Mouse (Mus musculus) intestine, embryonic 15.5 days (tissue): ENCODE measurements at regions not wholly inside any gene's neighbourhood (a gene's known extent, or its start where the extent isn't known, plus 50 kb on each side); places are given as distances from the start of the nearest gene placed in this dataset.
A peak's percentile ranks its signal among the peaks of the same experiment; 100 is the strongest.

Source experiments
- ATAC-seq: fragments of 200-750 bp; cut with Nextera tagmentation; 2 replicates; pipeline ENCODE4 v1.8.0; 2017; ENCODE audit warnings: moderate TSS enrichment, moderate library complexity
- H3K27ac ChIP-seq: fragments of 300-500 bp; sonication (generic); 2 replicates; pipeline ENCODE4 v1.5.1; 2015; ENCODE audit warnings: mild to moderate bottlenecking, inconsistent platforms
- H3K27me3 ChIP-seq: fragments of 300-500 bp; sonication (generic); replicated peaks from 2 replicates; pipeline ENCODE4 v1.6.1; 2015; ENCODE audit warnings: inconsistent platforms
- H3K36me3 ChIP-seq: fragments of 300-500 bp; sonication (generic); 2 replicates; pipeline ENCODE4 v1.6.1; 2015; ENCODE audit warnings: inconsistent platforms
- H3K4me1 ChIP-seq: fragments of 300-500 bp; sonication (generic); replicated peaks from 2 replicates; pipeline ENCODE4 v1.6.1; 2015; ENCODE audit warnings: inconsistent platforms
- H3K4me2 ChIP-seq: fragments of 300-500 bp; sonication (generic); replicated peaks from 2 replicates; pipeline ENCODE4 v1.6.1; 2015; ENCODE audit warnings: mild to moderate bottlenecking, inconsistent platforms
- H3K4me3 ChIP-seq: fragments of 300-500 bp; sonication (generic); replicated peaks from 2 replicates; pipeline ENCODE4 v1.5.1; 2015; ENCODE audit warnings: inconsistent platforms
- H3K9ac ChIP-seq: fragments of 300-500 bp; sonication (generic); 2 replicates; pipeline ENCODE4 v1.6.1; 2015; ENCODE audit warnings: inconsistent platforms
- H3K9me3 ChIP-seq: fragments of 300-500 bp; sonication (generic); 2 replicates; pipeline ENCODE4 v1.6.1; 2016; ENCODE audit warnings: inconsistent platforms
- WGBS: fragments of 180-500 bp; shearing (Covaris S2); methylation state at CpG from one replicate; pipeline ENCODE4 v1.1.7; 2015; 5-methylcytosine and 5-hydroxymethylcytosine counted together

DNA sequence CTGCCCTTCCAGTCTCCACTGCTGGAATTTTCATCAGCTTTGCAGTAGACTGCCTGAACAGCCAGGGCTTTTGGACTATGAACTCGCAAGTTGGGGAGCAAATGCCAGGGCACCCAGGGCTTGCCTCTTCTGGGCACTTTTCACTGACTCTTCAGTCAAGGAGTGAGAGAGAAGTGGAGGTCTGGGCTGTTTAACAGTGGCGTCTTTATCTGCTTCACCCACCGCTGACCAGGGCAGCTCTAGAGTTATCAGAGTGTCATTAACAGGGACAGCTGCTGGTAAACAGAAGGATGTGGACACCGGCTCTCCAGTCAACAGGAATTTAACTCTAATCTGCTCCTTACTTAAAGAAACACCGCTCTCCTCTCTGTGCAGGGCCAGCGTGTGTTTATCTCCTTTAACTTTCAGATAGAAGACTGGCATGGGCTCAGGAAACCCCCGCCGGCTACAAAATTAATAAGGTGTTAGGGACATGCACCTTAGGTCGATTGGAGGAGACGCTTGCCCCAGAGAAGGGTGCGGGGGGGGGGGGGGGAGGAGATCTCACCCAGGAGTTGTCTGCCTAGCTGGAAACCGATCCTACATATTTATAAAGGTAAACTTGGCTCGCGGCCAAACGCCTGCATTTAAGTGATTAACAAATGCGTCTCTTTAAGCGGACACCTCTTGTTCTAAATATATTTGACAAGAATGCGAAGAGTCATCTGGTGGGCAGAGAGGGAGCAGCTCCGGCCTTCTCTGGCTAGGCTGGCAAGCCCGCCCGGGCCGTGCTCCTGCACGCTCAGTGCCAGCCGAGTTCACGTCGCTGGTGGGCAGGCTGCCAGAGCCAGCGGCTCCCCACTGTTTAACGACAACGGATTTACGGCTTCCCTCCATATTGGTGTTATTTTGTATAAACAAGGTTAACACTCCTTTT, 258.4 kb upstream of the Nr2f2 start:
- peak overlapping the region; percentile 36; the same call in 1 of the 2 replicates for H3K27ac ChIP-seq
- H3K9ac ChIP-seq = no peak overlapping the region
- H3K27me3 ChIP-seq = no peaks in the 10 kb centered on the region
- H3K4me3 ChIP-seq = peak overlapping the region; percentile 25
- H3K4me2 ChIP-seq = peak overlapping the region; percentile 63
- ATAC-seq = peak; percentile 72
- H3K9me3 ChIP-seq = no peaks in the 10 kb centered on the region
- H3K36me3 ChIP-seq = no peaks in the 10 kb centered on the region
- peaks cover 23% of the 10 kb centered on the region for H3K4me1 ChIP-seq
- 3% methylated on average over 30 of the region's 30 CpGs for WGBS

DNA sequence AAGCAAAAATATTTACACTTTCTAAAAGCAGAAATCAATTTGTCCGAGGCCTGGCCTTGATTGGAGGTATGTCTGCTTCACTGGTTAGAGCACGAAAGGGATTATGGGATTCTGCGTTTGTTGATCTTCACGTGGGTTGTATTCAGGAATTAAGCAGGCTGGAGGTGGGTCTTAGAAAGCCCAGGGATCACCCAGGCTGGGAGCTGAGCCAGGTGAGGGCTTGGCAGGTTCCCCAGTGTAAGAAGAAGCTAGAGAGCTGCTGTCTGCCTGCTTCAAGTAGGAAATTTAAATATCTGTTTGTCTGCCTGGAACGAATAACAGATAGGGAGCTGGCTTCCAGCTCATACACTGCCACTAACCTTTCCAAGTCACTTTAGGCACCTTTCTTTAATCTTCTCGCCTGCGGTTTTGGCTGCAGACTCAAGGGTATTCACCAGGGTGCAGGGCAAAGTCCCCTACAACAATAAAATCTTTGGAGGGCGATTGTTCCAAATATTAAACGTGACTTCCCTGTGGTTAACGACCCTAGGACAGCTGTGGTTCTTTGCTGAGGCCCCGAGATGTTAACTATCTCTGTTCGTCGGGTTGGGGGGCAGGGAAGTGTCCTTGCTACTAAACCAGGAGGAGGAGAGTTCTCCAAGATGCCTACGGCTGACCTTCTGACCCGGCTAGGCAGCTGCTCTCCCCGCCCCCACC, 257.6 kb upstream of the Nr2f2 start:
- peak overlapping the region; percentile 63 for H3K4me2 ChIP-seq
- no peaks in the 10 kb centered on the region for H3K9me3 ChIP-seq
- H3K27me3 ChIP-seq = no peaks in the 10 kb centered on the region
- peak; percentile 39 for ATAC-seq
- H3K27ac ChIP-seq = peak overlapping the region; percentile 36; the same call in 1 of the 2 replicates
- no peak overlapping the region for H3K9ac ChIP-seq
- WGBS = 14% methylated on average over 16 of the region's 16 CpGs
- H3K4me1 ChIP-seq = peaks cover 23% of the 10 kb centered on the region
- no peak overlapping the region for H3K4me3 ChIP-seq
- H3K36me3 ChIP-seq = no peaks in the 10 kb centered on the region

DNA sequence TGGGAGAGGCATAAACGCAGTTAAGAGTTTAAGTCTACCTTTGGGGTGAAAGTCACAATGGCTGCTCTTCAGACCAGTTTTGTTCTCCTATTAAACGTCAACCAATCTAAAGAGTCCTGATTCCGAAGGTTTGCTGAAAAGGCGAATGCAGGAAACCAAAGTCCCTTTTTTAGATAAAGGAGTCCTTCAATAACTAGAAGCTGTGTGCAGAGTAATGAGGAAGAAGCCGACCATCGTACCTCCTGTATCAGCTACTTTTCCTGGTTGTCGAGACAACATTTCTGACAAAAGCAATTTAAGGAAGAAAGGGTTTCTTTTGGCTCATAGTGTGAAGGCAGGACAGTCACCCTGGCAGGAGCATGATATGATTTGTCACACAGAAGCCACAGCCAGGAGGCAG, 252.9 kb upstream of the Nr2f2 start:
- peak; percentile 65 for ATAC-seq
- 67% methylated on average over 7 of the region's 7 CpGs for WGBS

DNA sequence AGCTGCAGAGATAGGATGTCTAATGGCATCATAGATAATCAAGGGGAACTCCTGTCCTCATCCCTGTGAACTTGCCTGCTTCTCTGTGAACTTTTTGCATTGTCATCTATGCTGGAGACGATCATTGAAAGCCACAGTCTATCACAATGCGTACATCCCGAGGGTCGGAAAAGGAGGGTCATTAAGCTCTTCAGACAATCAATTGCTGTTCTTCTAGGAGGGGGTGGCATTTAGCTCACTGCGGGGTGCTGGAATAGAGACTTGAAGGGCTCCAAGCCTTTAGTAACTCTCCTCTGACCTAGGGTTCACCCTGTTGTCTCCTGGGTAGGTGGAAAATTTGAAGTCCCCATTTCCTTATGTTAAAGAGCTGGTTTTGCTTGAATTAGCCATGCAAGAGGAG, 251.7 kb upstream of the Nr2f2 start:
- ATAC-seq = no peak
- 76% methylated on average over 5 of the region's 5 CpGs for WGBS
- Histone ChIP-seq H3K9ac (no peak overlapping the region), H3K36me3 (no peaks in the 10 kb centered on the region), H3K27ac (no peak overlapping the region), H3K4me2 (no peak overlapping the region), H3K4me3 (no peak overlapping the region), H3K4me1 (no peaks in the 10 kb centered on the region), H3K27me3 (no peaks in the 10 kb centered on the region), H3K9me3 (no peaks in the 10 kb centered on the region)

More for the DNA sequence above, 252.9 kb upstream of the Nr2f2 start:
- Histone ChIP-seq H3K9me3 (no peaks in the 10 kb centered on the region), H3K4me2 (no peak overlapping the region), H3K27ac (no peak overlapping the region), H3K36me3 (no peaks in the 10 kb centered on the region), H3K4me1 (peaks cover 7% of the 10 kb centered on the region), H3K9ac (no peak overlapping the region), H3K4me3 (no peak overlapping the region), H3K27me3 (no peaks in the 10 kb centered on the region)

DNA sequence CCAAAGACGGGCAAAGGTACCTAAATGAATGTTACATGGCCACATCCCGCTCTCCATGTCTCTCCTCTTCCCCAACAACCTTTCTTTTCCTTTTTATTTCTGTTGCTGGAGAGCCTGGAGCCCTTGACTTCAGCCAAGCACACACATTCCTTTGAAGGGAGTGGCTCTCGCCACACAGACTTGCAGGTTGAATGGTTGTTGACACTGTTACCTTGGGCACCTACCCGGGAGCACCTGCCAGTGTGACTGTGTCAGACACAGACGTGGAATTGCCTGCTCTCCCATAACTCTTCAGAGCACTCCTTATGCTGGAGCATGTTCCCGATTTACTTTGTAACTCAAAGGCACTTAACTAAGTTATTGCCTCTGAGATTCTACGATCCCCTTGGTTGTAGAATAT, 240.0 kb upstream of the Nr2f2 start:
- Histone ChIP-seq H3K9ac (no peak overlapping the region), H3K4me1 (no peaks in the 10 kb centered on the region)
- 71% methylated on average over 7 of the region's 7 CpGs for WGBS

DNA sequence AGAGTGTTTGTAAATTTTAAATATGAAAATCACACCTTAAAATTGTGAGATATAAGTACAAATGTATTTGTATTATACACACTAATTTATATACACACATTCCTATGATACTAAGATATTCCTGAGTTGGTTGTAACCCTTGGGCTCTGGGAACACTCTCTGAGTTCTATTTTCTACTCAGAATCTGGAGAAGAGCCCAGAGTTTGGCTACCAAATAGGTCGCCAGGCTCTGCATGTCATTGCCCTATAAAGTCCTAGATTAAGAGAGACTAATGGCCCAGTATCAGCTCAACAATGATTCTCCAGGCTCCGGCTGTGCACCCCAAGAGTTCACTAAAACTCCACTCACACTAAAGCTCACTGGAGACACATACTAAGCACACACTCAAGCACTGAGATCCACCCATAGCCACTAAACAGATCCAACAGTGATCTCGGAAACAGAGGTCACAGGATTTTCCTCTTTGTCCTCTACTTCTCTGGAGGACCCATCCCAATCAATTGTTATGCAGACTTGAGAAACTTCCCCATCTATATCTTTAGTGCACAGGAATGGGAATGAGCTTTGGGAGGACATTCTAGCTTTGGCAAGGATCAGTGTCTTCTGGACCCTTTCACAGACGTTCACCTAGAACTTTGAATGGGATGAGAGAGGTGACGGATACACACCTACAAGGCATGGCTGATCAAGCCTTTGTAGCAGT, 238.1 kb upstream of the Nr2f2 start:
- H3K27me3 ChIP-seq = no peaks in the 10 kb centered on the region
- H3K4me2 ChIP-seq = no peak overlapping the region
- no peak overlapping the region for H3K4me3 ChIP-seq
- H3K27ac ChIP-seq = no peak overlapping the region
- no peak for ATAC-seq
- no peaks in the 10 kb centered on the region for H3K36me3 ChIP-seq
- no peaks in the 10 kb centered on the region for H3K4me1 ChIP-seq
- no peaks in the 10 kb centered on the region for H3K9me3 ChIP-seq
- 87% methylated on average over 5 of the region's 5 CpGs for WGBS
- H3K9ac ChIP-seq = no peak overlapping the region

More for the DNA sequence above, 240.0 kb upstream of the Nr2f2 start:
- no peak overlapping the region for H3K4me2 ChIP-seq
- ATAC-seq = peak; percentile 89
- no peaks in the 10 kb centered on the region for H3K36me3 ChIP-seq
- H3K27ac ChIP-seq = no peak overlapping the region
- H3K9me3 ChIP-seq = no peaks in the 10 kb centered on the region
- H3K27me3 ChIP-seq = no peaks in the 10 kb centered on the region
- no peak overlapping the region for H3K4me3 ChIP-seq

DNA sequence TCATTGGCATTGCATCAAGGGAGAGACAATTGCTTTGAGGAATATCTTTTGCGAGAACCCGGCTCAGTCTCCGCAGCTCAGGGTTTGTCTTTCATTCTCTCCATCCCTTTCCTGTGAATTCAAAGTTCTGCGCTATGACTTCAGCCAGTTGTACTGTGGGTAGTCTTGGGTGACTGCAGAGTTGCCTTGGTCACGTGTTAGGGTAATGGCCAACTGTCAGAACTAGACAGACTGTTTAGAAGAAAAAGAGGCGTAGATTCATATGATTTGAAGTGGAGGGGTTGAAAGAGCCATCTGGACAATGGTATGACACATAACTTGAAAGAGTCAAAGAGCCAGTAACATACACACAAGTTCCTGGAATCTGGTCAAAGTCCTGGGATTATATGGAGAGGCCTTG, 226.5 kb upstream of the Nr2f2 start:
- 83% methylated on average over 6 of the region's 6 CpGs for WGBS
- ATAC-seq = no peak
- Histone ChIP-seq H3K27ac (no peak overlapping the region), H3K27me3 (no peaks in the 10 kb centered on the region), H3K4me2 (no peak overlapping the region), H3K9me3 (no peaks in the 10 kb centered on the region), H3K4me1 (0 out of 2 replicates have a peak, but pooled peaks cover 7% of the 10 kb centered on the region), H3K36me3 (no peaks in the 10 kb centered on the region), H3K9ac (no peak overlapping the region), H3K4me3 (no peak overlapping the region)

DNA sequence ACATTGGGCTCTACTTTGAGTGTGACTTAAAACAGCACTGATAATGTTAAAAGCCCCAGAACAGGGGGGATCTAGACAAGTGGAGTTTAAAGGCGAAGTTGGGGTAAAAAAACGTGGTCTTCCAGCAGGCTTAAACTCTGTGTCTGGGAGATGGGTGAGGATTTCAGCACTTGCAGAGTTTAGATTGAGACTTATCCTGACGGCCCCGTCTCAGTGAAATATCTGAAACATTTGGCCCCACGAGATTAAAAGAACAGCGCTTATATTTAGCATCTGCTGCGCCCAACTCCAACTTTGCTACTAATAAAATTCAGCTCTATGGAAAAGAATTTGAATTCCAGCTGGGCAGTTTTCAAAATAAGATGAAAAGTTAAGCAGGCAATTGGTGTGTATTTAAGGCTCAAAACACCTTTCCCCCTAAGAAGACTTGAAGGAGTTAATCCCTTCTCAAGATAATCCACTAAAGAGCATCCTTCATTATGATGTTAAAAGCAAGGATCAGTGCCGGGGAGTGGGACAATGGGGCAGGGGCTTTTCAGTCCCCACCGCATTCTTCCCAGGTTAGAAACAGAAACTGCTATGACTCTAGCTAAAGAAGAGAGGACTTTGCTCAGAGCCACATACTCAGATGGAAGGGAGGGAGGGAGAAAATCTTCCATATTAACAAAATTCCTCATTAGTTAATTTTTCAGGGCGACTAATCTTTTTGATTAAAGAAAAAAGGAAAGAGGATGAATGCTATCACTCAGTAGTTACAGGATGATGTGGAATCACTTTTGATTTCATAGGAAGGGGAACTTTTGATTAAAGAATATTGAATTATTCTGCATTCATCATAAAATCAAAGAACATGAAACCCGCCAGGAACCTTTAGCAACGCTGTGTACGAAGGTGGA, 225.1 kb upstream of the Nr2f2 start:
- WGBS = 46% methylated on average over 13 of the region's 13 CpGs
- no peak overlapping the region for H3K9ac ChIP-seq
- H3K27ac ChIP-seq = no peak overlapping the region
- ATAC-seq = no peak
- H3K36me3 ChIP-seq = no peaks in the 10 kb centered on the region
- no peak overlapping the region for H3K4me3 ChIP-seq
- H3K27me3 ChIP-seq = no peaks in the 10 kb centered on the region
- no peaks in the 10 kb centered on the region for H3K9me3 ChIP-seq
- H3K4me1 ChIP-seq = 0 out of 2 replicates have a peak, but pooled peaks cover 9% of the 10 kb centered on the region
- H3K4me2 ChIP-seq = no peak overlapping the region

DNA sequence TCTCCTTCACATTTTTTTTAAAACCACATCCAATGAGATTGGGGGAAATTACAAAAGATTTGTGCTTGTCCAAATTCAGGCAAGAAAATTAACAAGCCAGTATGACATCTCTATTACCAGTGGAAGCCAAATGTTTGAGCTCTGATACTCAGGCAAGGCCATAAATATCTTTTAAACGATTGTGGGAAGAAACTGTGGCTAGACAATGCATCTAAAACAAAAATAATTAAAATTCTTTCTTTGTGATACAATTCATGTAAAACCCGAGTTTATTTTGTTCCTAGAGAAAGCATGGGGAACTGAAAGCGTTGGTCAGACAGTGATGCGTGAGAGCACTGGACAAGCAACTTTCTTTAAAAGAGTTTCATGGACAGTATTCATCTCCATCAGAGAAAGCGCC, 223.2 kb upstream of the Nr2f2 start:
- H3K27ac ChIP-seq = no peak overlapping the region
- H3K4me3 ChIP-seq = no peak overlapping the region
- H3K36me3 ChIP-seq = no peaks in the 10 kb centered on the region
- no peak overlapping the region for H3K4me2 ChIP-seq
- no peak for ATAC-seq
- no peak overlapping the region for H3K9ac ChIP-seq
- H3K9me3 ChIP-seq = no peaks in the 10 kb centered on the region
- 54% methylated on average over 5 of the region's 5 CpGs for WGBS
- H3K27me3 ChIP-seq = no peaks in the 10 kb centered on the region
- H3K4me1 ChIP-seq = 0 out of 2 replicates have a peak, but pooled peaks cover 9% of the 10 kb centered on the region

DNA sequence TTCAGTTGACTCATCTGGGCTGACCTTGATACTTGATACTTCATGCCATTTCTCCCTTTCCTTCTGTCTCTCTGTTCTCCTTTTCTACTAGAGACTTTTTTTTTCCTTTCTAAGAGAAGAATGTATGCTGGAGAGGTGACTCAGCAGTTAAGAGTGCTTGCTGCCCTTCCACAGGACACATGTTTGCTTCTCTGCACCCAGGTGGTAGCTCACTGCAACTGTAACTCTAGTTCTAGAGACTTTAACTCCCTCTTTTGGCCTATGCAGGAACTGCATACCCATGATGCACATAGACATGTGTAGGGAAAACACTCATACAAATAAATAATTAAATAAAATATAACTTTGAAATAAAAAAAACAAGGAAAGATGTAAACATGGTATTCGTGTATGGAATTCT, 221.5 kb upstream of the Nr2f2 start:
- Histone ChIP-seq H3K4me3 (no peak overlapping the region), H3K9ac (no peak overlapping the region), H3K4me2 (no peak overlapping the region), H3K27me3 (no peaks in the 10 kb centered on the region), H3K27ac (no peak overlapping the region), H3K9me3 (no peaks in the 10 kb centered on the region), H3K4me1 (0 out of 2 replicates have a peak, but pooled peaks cover 5% of the 10 kb centered on the region), H3K36me3 (no peaks in the 10 kb centered on the region)
- ATAC-seq = no peak
- 89% methylated on average over 1 of the region's 1 CpGs for whole genome bisulfite sequencing

DNA sequence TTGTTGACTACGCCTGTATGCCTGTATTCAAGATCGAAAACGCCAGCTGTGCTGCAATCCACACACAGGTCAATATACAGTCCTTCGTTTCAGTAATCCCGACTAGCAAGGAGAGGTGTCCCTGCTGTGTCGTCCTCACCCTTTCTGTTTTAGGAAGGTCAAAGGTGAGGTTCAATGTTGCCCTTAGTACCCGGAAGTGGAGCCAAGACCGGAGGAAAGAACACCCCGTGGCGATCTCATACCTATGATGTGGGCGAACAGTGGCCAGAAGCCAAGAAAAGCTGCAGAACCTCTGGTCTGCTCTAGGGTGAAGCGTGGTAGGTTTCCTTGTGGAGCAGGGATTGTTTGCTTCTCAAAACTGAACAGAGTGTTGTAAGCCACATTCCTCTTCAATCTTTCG, 217.9 kb upstream of the Nr2f2 start:
- ATAC-seq = no peak
- Histone ChIP-seq H3K4me2 (no peak overlapping the region), H3K27me3 (no peaks in the 10 kb centered on the region), H3K27ac (no peak overlapping the region), H3K9ac (no peak overlapping the region), H3K36me3 (no peaks in the 10 kb centered on the region), H3K4me1 (0 out of 2 replicates have a peak, but pooled peaks cover 2% of the 10 kb centered on the region), H3K4me3 (no peak overlapping the region), H3K9me3 (no peaks in the 10 kb centered on the region)
- WGBS = 76% methylated on average over 13 of the region's 13 CpGs
